Mouse (Mus musculus) frontal cortex, adult (tissue): ENCODE measurements around the gene Nt5m.

ENCODE experiments used
- ATAC-seq: cut with Nextera tagmentation; 2 replicates; pipeline ENCODE4 v1.9.2; 2017; ENCODE audit warnings: mild to moderate bottlenecking, moderate library complexity, mixed read lengths; ENCODE audit not compliant: low TSS enrichment

The Nt5m gene

GRCm38 (mm10) chr11:59839459-59840126 lies 346 bp downstream of the Nt5m start, which contains the start of gene Cops3:
Cops3 (minus strand) TSS chr11:59839838.
- peak; percentile 97 for ATAC-seq

DNA sequence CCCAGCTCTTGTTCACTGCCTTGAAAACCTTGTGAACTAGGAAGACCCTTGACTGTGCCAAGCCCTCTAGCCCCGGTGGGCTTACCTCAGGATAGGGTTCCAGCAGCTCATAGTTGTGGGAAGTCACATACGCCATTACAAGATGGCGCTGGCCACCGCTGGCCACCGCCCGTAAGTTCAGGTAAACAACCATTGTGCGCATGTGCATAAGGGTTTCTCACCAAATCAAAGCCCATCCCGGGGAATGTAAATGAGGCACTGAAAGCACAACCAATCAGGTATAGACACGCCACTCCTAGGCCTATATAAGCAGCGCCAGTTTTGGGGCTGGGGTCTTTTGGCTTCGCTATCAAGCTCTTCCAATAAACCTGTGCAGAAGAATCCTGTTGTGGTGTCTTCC lies 7.1 kb downstream of the Nt5m start:
- ATAC-seq: no peak

GRCm38 (mm10) chr11:59847131-59847530 lies 7.9 kb downstream of the Nt5m start:
- ATAC-seq: no peak

- peak; percentile 91 for ATAC-seq
Measured at GRCm38 (mm10) chr11:59847891-59848884, 8.9 kb downstream of the Nt5m start.

DNA sequence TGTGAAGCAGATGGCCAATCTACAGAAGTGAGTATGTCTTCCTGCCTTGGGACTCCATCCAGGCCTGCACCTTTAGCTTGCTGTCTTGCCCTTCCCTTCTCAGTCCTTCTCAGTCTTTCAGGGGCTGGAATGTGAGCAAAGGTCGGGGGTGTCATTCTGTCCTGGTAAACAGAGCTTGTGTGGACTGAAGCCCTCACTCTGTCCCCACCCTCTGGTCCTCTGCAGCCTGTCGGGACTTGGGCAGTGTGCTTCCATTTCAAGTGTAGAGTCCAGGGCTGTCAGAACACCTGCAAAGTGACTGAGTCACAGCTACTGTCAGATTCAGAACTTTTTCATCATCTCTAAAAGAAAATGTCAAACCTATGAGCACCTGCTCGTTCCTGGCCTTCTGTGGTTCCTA lies 13.6 kb downstream of the Nt5m start:
- ATAC-seq: no peak

- ATAC-seq: peak; percentile 88; the same call in 1 of the 2 replicates
Measured at GRCm38 (mm10) chr11:59860467-59860866, 21.2 kb downstream of the Nt5m start.

DNA sequence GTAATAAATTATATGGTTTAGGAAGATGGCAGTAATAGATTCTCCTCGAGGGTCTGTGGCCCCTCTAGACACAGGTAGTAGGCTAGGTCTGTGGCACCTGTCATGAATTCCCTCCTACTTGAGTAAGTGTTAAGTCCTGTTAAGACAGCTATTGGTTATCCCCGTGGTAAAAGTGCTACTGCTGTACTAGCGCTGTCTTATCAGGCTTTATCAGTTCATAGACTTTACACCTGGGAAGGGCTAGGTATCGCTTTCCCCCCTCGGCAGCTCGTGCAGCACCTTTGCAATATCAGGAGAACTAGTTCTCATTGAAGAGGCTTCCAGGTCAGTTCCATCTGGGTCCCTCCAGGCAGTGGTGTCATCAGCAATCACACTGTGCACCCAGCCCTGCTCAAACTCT lies 25.1 kb downstream of the Nt5m start:
- no peak for ATAC-seq

- no peak for ATAC-seq
Measured at GRCm38 (mm10) chr11:59872124-59872523, 32.9 kb downstream of the Nt5m start.

GRCm38 (mm10) chr11:59880031-59880430 lies 40.8 kb downstream of the Nt5m start:
- peak; percentile 86 for ATAC-seq

GRCm38 (mm10) chr11:59885217-59885986 lies 46.2 kb downstream of the Nt5m start:
- peak; percentile 47 for ATAC-seq

DNA sequence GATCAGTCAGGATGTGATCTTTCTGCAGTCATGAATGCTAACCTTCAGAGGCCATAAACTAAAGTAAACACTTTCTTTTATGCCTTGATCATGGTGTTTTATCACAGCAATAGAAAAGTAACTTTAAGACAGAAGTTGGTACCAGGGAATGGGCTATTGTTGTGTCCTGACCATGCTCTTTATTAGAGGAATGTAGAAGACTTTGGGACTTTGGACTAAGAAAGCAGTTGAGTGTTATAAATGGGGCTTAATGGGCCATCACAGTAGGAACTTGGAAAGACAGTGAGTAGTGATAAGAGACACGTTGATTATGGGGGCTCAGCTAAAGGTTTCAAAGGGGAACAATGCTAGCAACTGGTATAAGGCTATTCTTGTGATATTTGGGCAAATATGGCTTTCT lies 47.7 kb downstream of the Nt5m start:
- no peak for ATAC-seq

GRCm38 (mm10) chr11:59888151-59888550 lies 48.9 kb downstream of the Nt5m start:
- ATAC-seq: no peak

GRCm38 (mm10) chr11:59891854-59892253 lies 52.6 kb downstream of the Nt5m start:
- ATAC-seq: no peak

GRCm38 (mm10) chr11:59893153-59893788 lies 54.0 kb downstream of the Nt5m start:
- ATAC-seq: no peak

- no peak for ATAC-seq
Measured at GRCm38 (mm10) chr11:59894916-59895315, 55.7 kb downstream of the Nt5m start.

- no peak for ATAC-seq
Measured at GRCm38 (mm10) chr11:59895316-59895715, 56.1 kb downstream of the Nt5m start.

- no peak for ATAC-seq
Measured at GRCm38 (mm10) chr11:59897981-59898599, 58.8 kb downstream of the Nt5m start.

GRCm38 (mm10) chr11:59899711-59900685 lies 60.8 kb downstream of the Nt5m start:
- ATAC-seq: peak; percentile 41; the same call in 1 of the 2 replicates

GRCm38 (mm10) chr11:59900995-59901394 lies 61.7 kb downstream of the Nt5m start:
- no peak for ATAC-seq
